ENCODE assay signal across 8 mouse cellular contexts in the genomic region with DNA sequence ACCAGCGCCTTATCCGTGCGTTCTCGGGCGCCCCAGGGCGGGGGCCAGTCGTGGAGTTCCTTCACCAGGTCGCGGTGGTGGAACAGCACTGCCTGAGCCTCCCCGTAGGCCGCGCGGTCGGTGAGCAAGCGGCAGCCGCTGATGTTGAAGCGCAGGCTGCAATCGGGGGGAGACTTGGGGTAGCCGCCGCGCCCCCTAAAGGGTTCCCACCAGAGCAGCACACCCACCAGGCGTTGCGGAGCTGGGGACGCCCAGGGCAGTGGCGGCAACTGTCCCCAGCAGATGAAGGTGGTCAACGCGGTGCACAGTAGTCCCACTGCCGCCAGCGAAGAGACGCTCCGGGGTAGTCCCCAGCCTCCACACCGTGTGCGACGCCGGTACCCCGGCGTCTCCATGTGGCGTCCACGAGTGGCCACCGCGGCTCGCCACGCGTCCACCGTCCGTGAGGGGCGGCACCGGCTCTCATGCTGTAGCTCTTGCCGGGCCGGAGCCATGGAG. TPM values are rescaled to one million over a fixed set of nuclear protein-coding genes. Genes with fewer than 3 reads are reported as not detected.
DNase-seq lines count a peak whose midpoint lies in the region; ATAC-seq and TF ChIP-seq lines count a peak whose summit lies in the region.

No protein-coding gene starts in this region.

- no peaks in the 10 kb centered on the region for H3K9me3 ChIP-seq in limb, embryonic 13.5 days

- TF ChIP-seq POLR2A in lung, adult 2 months (IDR thresholded peaks at IDR 0.05; ENCODE audit: borderline replicate concordance, extremely low read depth, low read depth, low read length): no peak
- no peak for TF ChIP-seq POLR2A in cortical plate, adult 2 months (IDR thresholded peaks at IDR 0.05; ENCODE audit: extremely low read depth, insufficient read depth, low read length)

- intact Hi-C loops in heart, postnatal 14 days (cut with DNase I): no loop called here

- no peak for DNase-seq in lung, adult 2 months
- DNase-seq in lung, postnatal 25 days (ENCODE audit: low spot score): no peak
- peak; percentile 24 to 25 for DNase-seq in heart, postnatal 14 days
- peak; percentile 23 for DNase-seq in urinary bladder, postnatal 25 days (ENCODE audit: low spot score)
- DNase-seq in right cerebral cortex, adult 18-20 months: no peak

- H3K27ac ChIP-seq in cortical plate, adult 2 months (ENCODE audit: insufficient read depth, low read length): no peak overlapping the region
- no peak overlapping the region for H3K27ac ChIP-seq in limb, embryonic 13.5 days

- peak; percentile 73 for ATAC-seq in limb, embryonic 13.5 days (ENCODE audit: low FRiP score, low read depth)
- peak; percentile 51 for ATAC-seq in monocyte, adult 5-6 weeks (replicated peaks; ENCODE audit: insufficient number of reproducible peaks, low FRiP score, low TSS enrichment, poor library complexity, severe bottlenecking)

- peak overlapping the region; percentile 74 for H3K9ac ChIP-seq in limb, embryonic 13.5 days

- peak overlapping the region; percentile 93 for H3K4me2 ChIP-seq in limb, embryonic 13.5 days (replicated peaks)

- peak overlapping the region; percentile 63 for H3K4me3 ChIP-seq in lung, adult 2 months (replicated peaks; ENCODE audit: extremely low read depth, low read depth, low read length)
- H3K4me3 ChIP-seq in cortical plate, adult 2 months (ENCODE audit: insufficient read depth, low read length): peak overlapping the region; percentile 18
- peak overlapping the region; percentile 58 for H3K4me3 ChIP-seq in limb, embryonic 13.5 days

- WGBS in lung, adult 2 months: 1% methylated on average over 50 of the region's 50 CpGs
- WGBS in limb, embryonic 13.5 days: under 1% methylated on average over 50 of the region's 50 CpGs

- peaks cover 3% of the 10 kb centered on the region; the same call in 1 of the 2 replicates for H3K4me1 ChIP-seq in lung, adult 2 months (ENCODE audit: control insufficient read depth, insufficient read depth, low read length)
- no peaks in the 10 kb centered on the region for H3K4me1 ChIP-seq in cortical plate, adult 2 months (ENCODE audit: control insufficient read depth, insufficient read depth, low read length)
- peaks cover 27% of the 10 kb centered on the region for H3K4me1 ChIP-seq in limb, embryonic 13.5 days

- peaks cover 9% of the 10 kb centered on the region; the same call in 1 of the 2 replicates for H3K27me3 ChIP-seq in limb, embryonic 13.5 days

- H3K36me3 ChIP-seq in limb, embryonic 13.5 days: no peaks in the 10 kb centered on the region

- no peak for TF ChIP-seq CTCF in lung, adult 2 months (IDR thresholded peaks at IDR 0.05; ENCODE audit: insufficient read depth, low read length)
- TF ChIP-seq CTCF in cortical plate, adult 2 months (IDR thresholded peaks at IDR 0.05; ENCODE audit: extremely low read depth, insufficient read depth, low read length): no peak

RNA-seq across cellular contexts. Expression of a gene that starts 0.6 kb away (rescaled TPM):
- polyA plus RNA-seq in lung, adult 2 months (2012; rRNA removed): 3.5 and 5.3 TPM in 2 replicates
- polyA plus RNA-seq in cortical plate, adult 2 months (2012; rRNA removed): 0.11 and 0.15 TPM in 2 replicates
- under 1 TPM; 0.68 to 0.69 TPM for total RNA-seq in heart, postnatal 14 days (2021)
- 3.8 and 3.9 TPM in 2 replicates for polyA plus RNA-seq in limb, embryonic 13.5 days (2015; fragmentation: Nextera tagmentation; extraction: Ambion mirVana)
- total RNA-seq in monocyte, adult 5-6 weeks (2017): 12.1 to 18.8 TPM (median 17.1 TPM) in 3 replicates

RNA-seq across cellular contexts. Expression of a gene that starts 11.0 kb away (rescaled TPM):
- 4.6 and 5.6 TPM in 2 replicates for polyA plus RNA-seq in lung, adult 2 months (2012; rRNA removed)
- 0.06 TPM in 1 of 2 replicates, not detected in the other for polyA plus RNA-seq in cortical plate, adult 2 months (2012; rRNA removed)
- not detected for total RNA-seq in heart, postnatal 14 days (2021)
- 0.11 TPM in 1 of 2 replicates, not detected in the other for polyA plus RNA-seq in limb, embryonic 13.5 days (2015; fragmentation: Nextera tagmentation; extraction: Ambion mirVana)
- total RNA-seq in monocyte, adult 5-6 weeks (2017): not detected in 3 replicates

RNA-seq across cellular contexts. Expression of a gene that starts 19.3 kb away (rescaled TPM):
- 0.72 and 1.6 TPM in 2 replicates for polyA plus RNA-seq in lung, adult 2 months (2012; rRNA removed)
- 0.69 TPM in 1 of 2 replicates, not detected in the other for polyA plus RNA-seq in cortical plate, adult 2 months (2012; rRNA removed)
- not detected for total RNA-seq in heart, postnatal 14 days (2021)
- 0.39 and 0.55 TPM in 2 replicates for polyA plus RNA-seq in limb, embryonic 13.5 days (2015; fragmentation: Nextera tagmentation; extraction: Ambion mirVana)
- not detected in 3 replicates for total RNA-seq in monocyte, adult 5-6 weeks (2017)

RNA-seq across cellular contexts. Expression of a gene that starts 32.9 kb away (rescaled TPM):
- 2.1 and 3.8 TPM in 2 replicates for polyA plus RNA-seq in lung, adult 2 months (2012; rRNA removed)
- 6.3 and 6.5 TPM in 2 replicates for polyA plus RNA-seq in cortical plate, adult 2 months (2012; rRNA removed)
- 1 to 10 TPM; 8.1 to 8.9 TPM for total RNA-seq in heart, postnatal 14 days (2021)
- polyA plus RNA-seq in limb, embryonic 13.5 days (2015; fragmentation: Nextera tagmentation; extraction: Ambion mirVana): 23.7 and 28.4 TPM in 2 replicates
- 15.9 to 34.9 TPM (median 19.8 TPM) in 3 replicates for total RNA-seq in monocyte, adult 5-6 weeks (2017)

RNA-seq across cellular contexts. Expression of a gene that starts 33.1 kb away (rescaled TPM):
- polyA plus RNA-seq in lung, adult 2 months (2012; rRNA removed): 3.3 and 5.0 TPM in 2 replicates
- polyA plus RNA-seq in cortical plate, adult 2 months (2012; rRNA removed): 12.1 and 12.4 TPM in 2 replicates
- total RNA-seq in heart, postnatal 14 days (2021): 1 to 10 TPM; 8.0 to 8.1 TPM
- 44.4 and 46.7 TPM in 2 replicates for polyA plus RNA-seq in limb, embryonic 13.5 days (2015; fragmentation: Nextera tagmentation; extraction: Ambion mirVana)
- total RNA-seq in monocyte, adult 5-6 weeks (2017): 25.3 to 39.9 TPM (median 37.0 TPM) in 3 replicates

Comparison
In these comparisons a context has a peak if more than half of its experiments do, and no peak if none do; other contexts are left out.
1. DNase-seq: peak in heart, postnatal 14 days (2 of 2) and urinary bladder, postnatal 25 days (single experiment); none in lung, adult 2 months (single experiment), lung, postnatal 25 days (single experiment) and right cerebral cortex, adult 18-20 months (single experiment).
2. Peak in every context shown above with its lines, with median percentiles within 50 percentile points of each other: H3K4me3 ChIP-seq.